Mouse (Mus musculus): ENCODE results near the gene Slc35f1. TPM values are rescaled to one million over a fixed set of nuclear protein-coding genes. Genes with fewer than 3 reads are reported as not detected.

Slc35f1 gene
- 1.6 TPM for polyA plus RNA-seq (2014; fragmentation: Illumina TruSeq; extraction: RNeasy Lipid Tissue Mini Kit (QIAGEN cat#74804); ENCODE audit: low replicate concordance)

DNA sequence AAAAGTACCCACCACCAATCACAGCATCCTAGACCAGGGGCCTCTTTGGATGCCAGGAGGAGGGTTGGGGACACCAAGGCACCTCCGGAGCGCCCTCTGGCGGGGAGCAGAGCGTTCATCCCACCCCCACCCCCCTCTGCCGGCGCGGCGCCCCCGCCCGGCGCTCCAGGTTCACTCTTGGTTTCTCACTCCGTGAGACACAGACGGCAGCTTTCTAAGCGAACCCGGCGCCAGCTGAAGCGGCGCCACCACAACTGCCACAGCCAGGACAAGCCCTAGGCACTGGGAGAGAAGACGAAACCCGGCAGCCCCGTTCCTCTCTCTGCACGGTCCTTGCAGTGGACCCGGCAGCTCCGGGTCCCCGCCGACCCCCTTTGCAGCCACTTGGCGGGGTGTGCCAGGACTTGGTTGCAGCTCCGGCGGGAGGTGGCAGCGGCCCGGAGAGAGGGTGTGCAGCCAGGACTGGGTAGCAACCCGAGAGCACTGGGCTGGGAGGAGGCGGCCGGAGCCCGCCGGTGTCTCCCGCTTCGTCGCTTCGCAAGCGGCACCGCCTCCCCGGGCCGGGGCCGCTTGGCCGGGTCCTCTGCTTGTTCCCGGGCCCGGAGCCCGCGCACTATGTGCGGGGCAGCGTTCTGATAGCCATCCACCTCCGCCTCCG, at the start of gene Slc35f1:
TSS of gene Slc35f1 (plus strand) at position 200 of the 658 bp plus-strand sequence.

All from small intestine, adult 10 weeks (tissue).